In genomic region chr16:5145570-5145969, GRCm38 (mm10) we compare ENCODE assay signal across 9 mouse cellular contexts. TPM values are rescaled to one million over a fixed set of nuclear protein-coding genes. Genes with fewer than 3 reads are reported as not detected.
A peak's percentile ranks its signal among the peaks of the same experiment; 100 is the strongest.
DNase-seq lines count a peak whose midpoint lies in the region; ATAC-seq and TF ChIP-seq lines count a peak whose summit lies in the region.
"Had no signal": no experiment of that assay in that cellular context is flagged by ENCODE, and none has a peak within 500 bp of the region (broad histone marks: within the 10 kb centered on the region; RNA-seq: fewer than 3 reads in every experiment).

No protein-coding gene starts in this region.

- H3K4me3 ChIP-seq in heart, postnatal 0 days (ENCODE audit: low read depth, low read length), result no peak overlapping the region
- H3K4me3 ChIP-seq in liver, embryonic 13.5 days (replicated peaks), result no peak overlapping the region
- no peak overlapping the region for H3K4me3 ChIP-seq in neural tube, embryonic 11.5 days (ENCODE audit: low read depth, low read length)

- H3K36me3 ChIP-seq in heart, postnatal 0 days (replicated peaks; ENCODE audit: control insufficient read depth, insufficient read depth, low read length), result no peaks in the 10 kb centered on the region
- H3K36me3 ChIP-seq in liver, embryonic 13.5 days, result no peaks in the 10 kb centered on the region
- H3K36me3 ChIP-seq in neural tube, embryonic 11.5 days (ENCODE audit: control insufficient read depth, insufficient read depth, low read length), result no peaks in the 10 kb centered on the region

- no peak overlapping the region for H3K27ac ChIP-seq in heart, postnatal 0 days (ENCODE audit: low read depth)
- no peak overlapping the region for H3K27ac ChIP-seq in liver, embryonic 13.5 days
- H3K27ac ChIP-seq in neural tube, embryonic 11.5 days (ENCODE audit: low read depth, low read length), result no peak overlapping the region

- peak; percentile 25 to 63 for DNase-seq in CD8-positive naive resting alpha-beta T cell, adult 2 months (ENCODE audit: low read depth in 2 of 2, low spot score in 2 of 2)
- DNase-seq in adrenal gland, postnatal 10 days, result peak; percentile 83
- peak; percentile 83 for DNase-seq in embryo, embryonic 9.5 days (ENCODE audit: extremely low spot score)
- DNase-seq in heart, postnatal 0 days (ENCODE audit: low spot score), result peak; percentile 75
- peak; percentile 84 for DNase-seq in kidney, postnatal 14 days
- peak; percentile 36 for DNase-seq in liver, embryonic 13.5 days
- DNase-seq in neural tube, embryonic 11.5 days (ENCODE audit: low spot score), result peak; percentile 82
- DNase-seq in thymus, postnatal 0 days (ENCODE audit: low spot score), result peak; percentile 82

- under 1% methylated on average over 7 of the region's 7 CpGs for WGBS in heart, postnatal 0 days
- WGBS in liver, embryonic 13.5 days (ENCODE audit: insufficient replicate concordance), result 1% methylated on average over 7 of the region's 7 CpGs
- 0% methylated on average over 7 of the region's 7 CpGs for whole genome bisulfite sequencing in neural tube, embryonic 11.5 days

- no peak for TF ChIP-seq EP300 in heart, postnatal 0 days (IDR thresholded peaks at IDR 0.05; ENCODE audit: low read depth)

- TF ChIP-seq CTCF in heart, postnatal 0 days (IDR thresholded peaks at IDR 0.05; ENCODE audit: low read depth), result peak; percentile 75

- no peak overlapping the region for H3K4me2 ChIP-seq in heart, postnatal 0 days (ENCODE audit: low read depth, low read length)
- H3K4me2 ChIP-seq in liver, embryonic 13.5 days, result no peak overlapping the region
- no peak overlapping the region for H3K4me2 ChIP-seq in neural tube, embryonic 11.5 days (ENCODE audit: low read depth)

- H3K9me3 ChIP-seq in heart, postnatal 0 days (replicated peaks; ENCODE audit: control insufficient read depth, low read length), result no peaks in the 10 kb centered on the region
- no peaks in the 10 kb centered on the region for H3K9me3 ChIP-seq in liver, embryonic 13.5 days (replicated peaks)
- H3K9me3 ChIP-seq in neural tube, embryonic 11.5 days (ENCODE audit: control insufficient read depth, low read length), result no peaks in the 10 kb centered on the region

- H3K9ac ChIP-seq in heart, postnatal 0 days (replicated peaks; ENCODE audit: low read depth, low read length), result no peak overlapping the region
- H3K9ac ChIP-seq in liver, embryonic 13.5 days, result no peak overlapping the region
- no peak overlapping the region for H3K9ac ChIP-seq in neural tube, embryonic 11.5 days (ENCODE audit: low read length)

- H3K4me1 ChIP-seq in heart, postnatal 0 days (ENCODE audit: control insufficient read depth, insufficient read depth), result peaks cover 7% of the 10 kb centered on the region; the same call in 1 of the 2 replicates
- peaks cover 17% of the 10 kb centered on the region for H3K4me1 ChIP-seq in liver, embryonic 13.5 days (replicated peaks)
- 0 out of 2 replicates have a peak, but pooled peaks cover 4% of the 10 kb centered on the region for H3K4me1 ChIP-seq in neural tube, embryonic 11.5 days (ENCODE audit: control insufficient read depth, insufficient read depth, low read length)

- peaks cover 18% of the 10 kb centered on the region for H3K27me3 ChIP-seq in heart, postnatal 0 days (ENCODE audit: control insufficient read depth, insufficient read depth, low read length)
- H3K27me3 ChIP-seq in liver, embryonic 13.5 days, result peaks cover 27% of the 10 kb centered on the region
- peaks cover 3% of the 10 kb centered on the region; the same call in 1 of the 2 replicates for H3K27me3 ChIP-seq in neural tube, embryonic 11.5 days (ENCODE audit: control insufficient read depth, insufficient read depth, low read length)

- ATAC-seq in heart, postnatal 0 days (ENCODE audit: insufficient read depth, low read depth), result no peak; the same call in 1 of the 2 replicates
- ATAC-seq in liver, embryonic 13.5 days (ENCODE audit: low read depth), result no peak
- ATAC-seq in neural tube, embryonic 11.5 days (ENCODE audit: insufficient read depth, low FRiP score, low TSS enrichment), result peak; percentile 41

RNA-seq across cellular contexts. Expression of gene Sec14l5, which starts 1.3 kb away (rescaled TPM):
- total RNA-seq in adrenal gland, postnatal 10 days (2021), result under 1 TPM; 0.39 to 0.76 TPM
- not detected in 2 replicates for total RNA-seq in heart, postnatal 0 days (2014; rRNA removed; ENCODE audit: low replicate concordance)
- polyA plus RNA-seq in heart, postnatal 0 days (2015; fragmentation: Nextera tagmentation; extraction: Ambion mirVana), result not detected in 2 replicates
- polyA plus RNA-seq in liver, embryonic 13.5 days (2015; fragmentation: Nextera tagmentation; extraction: Ambion mirVana), result 0.02 TPM in 1 of 2 replicates, not detected in the other
- polyA plus RNA-seq in neural tube, embryonic 11.5 days (2014; fragmentation: Nextera tagmentation; extraction: Ambion mirVana), result 0.58 and 0.81 TPM in 2 replicates
- 0.41 and 0.42 TPM in 2 replicates for polyA plus RNA-seq in thymus, postnatal 0 days (2015; fragmentation: Nextera tagmentation; extraction: Ambion mirVana)
- polyA plus RNA-seq: large intestine, adult 2 months had no signal

RNA-seq across cellular contexts. Expression of gene Ppl, which starts 13.3 kb away (rescaled TPM):
- total RNA-seq in adrenal gland, postnatal 10 days (2021), result 1 to 10 TPM; 2.0 to 2.3 TPM
- total RNA-seq in heart, postnatal 0 days (2014; rRNA removed; ENCODE audit: low replicate concordance), result 1.9 and 2.4 TPM in 2 replicates
- polyA plus RNA-seq in heart, postnatal 0 days (2015; fragmentation: Nextera tagmentation; extraction: Ambion mirVana), result 0.85 and 1.00 TPM in 2 replicates
- polyA plus RNA-seq in liver, embryonic 13.5 days (2015; fragmentation: Nextera tagmentation; extraction: Ambion mirVana), result 0.14 and 0.24 TPM in 2 replicates
- 1.1 TPM in 2 replicates for polyA plus RNA-seq in neural tube, embryonic 11.5 days (2014; fragmentation: Nextera tagmentation; extraction: Ambion mirVana)
- polyA plus RNA-seq in thymus, postnatal 0 days (2015; fragmentation: Nextera tagmentation; extraction: Ambion mirVana), result 0.49 and 1.0 TPM in 2 replicates

RNA-seq across cellular contexts. Expression of gene Nagpa, which starts 58.2 kb away (rescaled TPM):
- total RNA-seq in adrenal gland, postnatal 10 days (2021), result 10 to 100 TPM; 19.3 to 20.2 TPM
- total RNA-seq in heart, postnatal 0 days (2014; rRNA removed; ENCODE audit: low replicate concordance), result 12.3 and 23.6 TPM in 2 replicates
- 9.4 and 10.6 TPM in 2 replicates for polyA plus RNA-seq in heart, postnatal 0 days (2015; fragmentation: Nextera tagmentation; extraction: Ambion mirVana)
- polyA plus RNA-seq in liver, embryonic 13.5 days (2015; fragmentation: Nextera tagmentation; extraction: Ambion mirVana), result 17.9 and 18.0 TPM in 2 replicates
- 13.6 and 16.9 TPM in 2 replicates for polyA plus RNA-seq in neural tube, embryonic 11.5 days (2014; fragmentation: Nextera tagmentation; extraction: Ambion mirVana)
- 16.3 and 18.0 TPM in 2 replicates for polyA plus RNA-seq in thymus, postnatal 0 days (2015; fragmentation: Nextera tagmentation; extraction: Ambion mirVana)
